Mouse (Mus musculus) heart, embryonic 15.5 days (tissue): ENCODE measurements around the gene Fbxw11. TPM values are rescaled to one million over a fixed set of nuclear protein-coding genes. Genes with fewer than 3 reads are reported as not detected.
A peak's percentile ranks its signal among the peaks of the same experiment; 100 is the strongest.
"Not testable (repeated sequence)": the region's sequence is repeated elsewhere in the genome, so short reads cannot be mapped to it uniquely, and the experiment has no call there.

ENCODE experiments used
- ATAC-seq: fragments of 200-750 bp; cut with Nextera tagmentation; replicated peaks from 2 replicates; pipeline ENCODE4 v1.8.0; 2017; ENCODE audit warnings: low read depth, moderate TSS enrichment; ENCODE audit not compliant: insufficient number of reproducible peaks, insufficient read depth, low FRiP score
- H3K27ac ChIP-seq: fragments of 300-500 bp; sonication (generic); 2 replicates; pipeline ENCODE4 v1.5.1; 2015; ENCODE audit warnings: mild to moderate bottlenecking, inconsistent platforms
- H3K27me3 ChIP-seq: fragments of 300-500 bp; sonication (generic); 2 replicates; pipeline ENCODE4 v1.6.1; 2015; ENCODE audit warnings: inconsistent platforms
- H3K36me3 ChIP-seq: fragments of 300-500 bp; sonication (generic); 2 replicates; pipeline ENCODE4 v1.6.1; 2015; ENCODE audit warnings: mild to moderate bottlenecking, inconsistent platforms
- H3K4me1 ChIP-seq: fragments of 300-500 bp; sonication (generic); replicated peaks from 2 replicates; pipeline ENCODE4 v1.6.1; 2015; ENCODE audit warnings: inconsistent platforms
- H3K4me2 ChIP-seq: fragments of 300-500 bp; sonication (generic); 2 replicates; pipeline ENCODE4 v1.6.1; 2015; ENCODE audit warnings: inconsistent platforms, mild to moderate bottlenecking, moderate library complexity
- H3K4me3 ChIP-seq: fragments of 300-500 bp; sonication (generic); 2 replicates; pipeline ENCODE4 v1.5.1; 2015; ENCODE audit warnings: mild to moderate bottlenecking, inconsistent platforms
- H3K9ac ChIP-seq: fragments of 300-500 bp; sonication (generic); 2 replicates; pipeline ENCODE4 v1.6.1; 2015; ENCODE audit warnings: mild to moderate bottlenecking, inconsistent platforms
- H3K9me3 ChIP-seq: fragments of 300-500 bp; sonication (generic); replicated peaks from 2 replicates; pipeline ENCODE4 v1.6.1; 2016; ENCODE audit warnings: inconsistent platforms
- WGBS: fragments of 180-500 bp; shearing (Covaris S2); methylation state at CpG from one replicate; pipeline ENCODE4 v1.1.7; 2015; ENCODE audit warnings: mixed read lengths; 5-methylcytosine and 5-hydroxymethylcytosine counted together
- polyA plus RNA-seq: library from polyadenylated mRNA; unstranded; fragments of >200 nt; fragmentation: Nextera tagmentation; extraction: Ambion mirVana; gene quantifications from 2 replicates; pipeline ENCODE4 v1.2.1, GENCODE M21; 2015

Fbxw11 gene
- polyA plus RNA-seq, 1 experiment from 2014 or later, result 58.8 TPM

GRCm38 (mm10) chr11:32714230-32714629, 71.7 kb downstream of the Fbxw11 start:
- peaks cover 22% of the 10 kb centered on the region for H3K4me1 ChIP-seq
- no peaks in the 10 kb centered on the region for H3K9me3 ChIP-seq
- H3K4me3 ChIP-seq, result no peak overlapping the region
- ATAC-seq, result 0 out of 2 replicates have a peak, but pooled peaks have one; percentile 50
- no peak overlapping the region for H3K4me2 ChIP-seq
- WGBS, result 72% methylated on average over 5 of the region's 5 CpGs
- H3K36me3 ChIP-seq, result peaks cover 15% of the 10 kb centered on the region
- H3K9ac ChIP-seq, result no peak overlapping the region
- H3K27me3 ChIP-seq, result no peaks in the 10 kb centered on the region
- H3K27ac ChIP-seq, result no peak overlapping the region

- peaks cover 22% of the 10 kb centered on the region for H3K4me1 ChIP-seq
- no peak overlapping the region for H3K4me3 ChIP-seq
- 91% methylated on average over 2 of the region's 2 CpGs for WGBS
- H3K4me2 ChIP-seq, result no peak overlapping the region
- no peak overlapping the region for H3K27ac ChIP-seq
- H3K27me3 ChIP-seq, result no peaks in the 10 kb centered on the region
- H3K36me3 ChIP-seq, result peaks cover 15% of the 10 kb centered on the region
- no peak overlapping the region for H3K9ac ChIP-seq
- ATAC-seq, result no peak
- H3K9me3 ChIP-seq, result no peaks in the 10 kb centered on the region
These were observed 72.4 kb downstream of the Fbxw11 start for GRCm38 (mm10) chr11:32714896-32715295.

GRCm38 (mm10) chr11:32715495-32715894, 73.0 kb downstream of the Fbxw11 start:
- Histone ChIP-seq H3K27ac (no peak overlapping the region), H3K36me3 (peaks cover 18% of the 10 kb centered on the region), H3K9me3 (no peaks in the 10 kb centered on the region), H3K4me1 (peaks cover 22% of the 10 kb centered on the region), H3K9ac (no peak overlapping the region), H3K4me2 (no peak overlapping the region), H3K4me3 (no peak overlapping the region), H3K27me3 (no peaks in the 10 kb centered on the region)
- WGBS, result 82% methylated on average over 6 of the region's 6 CpGs
- no peak for ATAC-seq

GRCm38 (mm10) chr11:32715970-32716369, 73.4 kb downstream of the Fbxw11 start:
- no peak for ATAC-seq
- Histone ChIP-seq H3K4me2 (no peak overlapping the region), H3K4me3 (no peak overlapping the region), H3K27me3 (no peaks in the 10 kb centered on the region), H3K27ac (no peak overlapping the region), H3K9ac (no peak overlapping the region), H3K9me3 (no peaks in the 10 kb centered on the region), H3K4me1 (peaks cover 22% of the 10 kb centered on the region), H3K36me3 (peaks cover 18% of the 10 kb centered on the region)
- 47% methylated on average over 5 of the region's 5 CpGs for WGBS

- H3K9ac ChIP-seq, result no peak overlapping the region
- H3K27me3 ChIP-seq, result no peaks in the 10 kb centered on the region
- H3K4me1 ChIP-seq, result peaks cover 22% of the 10 kb centered on the region
- no peak overlapping the region for H3K4me2 ChIP-seq
- H3K4me3 ChIP-seq, result no peak overlapping the region
- peaks cover 17% of the 10 kb centered on the region for H3K36me3 ChIP-seq
- 75% methylated on average over 4 of the region's 4 CpGs for WGBS
- H3K9me3 ChIP-seq, result no peaks in the 10 kb centered on the region
- ATAC-seq, result no peak
- no peak overlapping the region for H3K27ac ChIP-seq
These were observed 74.4 kb downstream of the Fbxw11 start for GRCm38 (mm10) chr11:32716876-32717275.

- H3K9me3 ChIP-seq, H3K27ac ChIP-seq, ATAC-seq, H3K9ac ChIP-seq, H3K4me3 ChIP-seq, H3K4me2 ChIP-seq, H3K27me3 ChIP-seq: not testable (repeated sequence)
- WGBS, result 90% methylated on average over 9 of the region's 9 CpGs
- peaks cover 22% of the 10 kb centered on the region for H3K4me1 ChIP-seq
- H3K36me3 ChIP-seq, result peaks cover 11% of the 10 kb centered on the region; the same call in 1 of the 2 replicates
These were observed 75.2 kb downstream of the Fbxw11 start for GRCm38 (mm10) chr11:32717711-32718110.

GRCm38 (mm10) chr11:32718371-32718770, 75.8 kb downstream of the Fbxw11 start:
- peaks cover 22% of the 10 kb centered on the region for H3K4me1 ChIP-seq
- peaks cover 9% of the 10 kb centered on the region for H3K36me3 ChIP-seq
- H3K9me3 ChIP-seq, result no peaks in the 10 kb centered on the region
- no peak overlapping the region for H3K4me3 ChIP-seq
- ATAC-seq, result no peak
- H3K9ac ChIP-seq, result no peak overlapping the region
- WGBS, result 35% methylated on average over 2 of the region's 2 CpGs
- no peak overlapping the region for H3K27ac ChIP-seq
- H3K4me2 ChIP-seq, result no peak overlapping the region
- no peaks in the 10 kb centered on the region for H3K27me3 ChIP-seq

- Histone ChIP-seq H3K4me2 (no peak overlapping the region), H3K27ac (no peak overlapping the region), H3K27me3 (no peaks in the 10 kb centered on the region), H3K9ac (no peak overlapping the region), H3K9me3 (no peaks in the 10 kb centered on the region), H3K36me3 (peaks cover 9% of the 10 kb centered on the region), H3K4me3 (no peak overlapping the region), H3K4me1 (peaks cover 22% of the 10 kb centered on the region)
- ATAC-seq, result no peak
- WGBS, result 87% methylated on average over 4 of the region's 4 CpGs
These were observed 76.5 kb downstream of the Fbxw11 start for GRCm38 (mm10) chr11:32718979-32719378.

- no peak overlapping the region for H3K27ac ChIP-seq
- no peaks in the 10 kb centered on the region for H3K4me1 ChIP-seq
- WGBS, result 92% methylated on average over 5 of the region's 5 CpGs
- peaks cover 9% of the 10 kb centered on the region for H3K36me3 ChIP-seq
- no peaks in the 10 kb centered on the region for H3K9me3 ChIP-seq
- no peaks in the 10 kb centered on the region for H3K27me3 ChIP-seq
- no peak for ATAC-seq
- no peak overlapping the region for H3K4me2 ChIP-seq
- no peak overlapping the region for H3K4me3 ChIP-seq
- H3K9ac ChIP-seq, result no peak overlapping the region
These were observed 80.1 kb downstream of the Fbxw11 start for GRCm38 (mm10) chr11:32722653-32723052.

GRCm38 (mm10) chr11:32723287-32723686, 80.8 kb downstream of the Fbxw11 start:
- Histone ChIP-seq H3K4me2 (no peak overlapping the region), H3K36me3 (peaks cover 9% of the 10 kb centered on the region), H3K4me3 (no peak overlapping the region), H3K27ac (no peak overlapping the region), H3K27me3 (no peaks in the 10 kb centered on the region), H3K9ac (no peak overlapping the region), H3K9me3 (no peaks in the 10 kb centered on the region), H3K4me1 (no peaks in the 10 kb centered on the region)
- no peak for ATAC-seq
- WGBS, result 71% methylated on average over 2 of the region's 2 CpGs

- H3K27ac ChIP-seq, result no peak overlapping the region
- no peak overlapping the region for H3K4me2 ChIP-seq
- no peaks in the 10 kb centered on the region for H3K27me3 ChIP-seq
- no peak for ATAC-seq
- no peak overlapping the region for H3K9ac ChIP-seq
- WGBS, result 88% methylated on average over 9 of the region's 9 CpGs
- peaks cover 9% of the 10 kb centered on the region for H3K36me3 ChIP-seq
- no peaks in the 10 kb centered on the region for H3K4me1 ChIP-seq
- no peaks in the 10 kb centered on the region for H3K9me3 ChIP-seq
- H3K4me3 ChIP-seq, result no peak overlapping the region
These were observed 82.6 kb downstream of the Fbxw11 start for GRCm38 (mm10) chr11:32725171-32725570.

GRCm38 (mm10) chr11:32732467-32732866, 89.9 kb downstream of the Fbxw11 start:
- H3K4me1 ChIP-seq, result no peaks in the 10 kb centered on the region
- peaks cover 39% of the 10 kb centered on the region for H3K36me3 ChIP-seq
- H3K4me3 ChIP-seq, result no peak overlapping the region
- H3K9me3 ChIP-seq, result no peaks in the 10 kb centered on the region
- no peak for ATAC-seq
- H3K4me2 ChIP-seq, result no peak overlapping the region
- no peak overlapping the region for H3K27ac ChIP-seq
- WGBS, result 56% methylated on average over 5 of the region's 5 CpGs
- H3K27me3 ChIP-seq, result no peaks in the 10 kb centered on the region
- H3K9ac ChIP-seq, result no peak overlapping the region
